Mouse (Mus musculus): ENCODE results near the gene Fam72a.

DNA sequence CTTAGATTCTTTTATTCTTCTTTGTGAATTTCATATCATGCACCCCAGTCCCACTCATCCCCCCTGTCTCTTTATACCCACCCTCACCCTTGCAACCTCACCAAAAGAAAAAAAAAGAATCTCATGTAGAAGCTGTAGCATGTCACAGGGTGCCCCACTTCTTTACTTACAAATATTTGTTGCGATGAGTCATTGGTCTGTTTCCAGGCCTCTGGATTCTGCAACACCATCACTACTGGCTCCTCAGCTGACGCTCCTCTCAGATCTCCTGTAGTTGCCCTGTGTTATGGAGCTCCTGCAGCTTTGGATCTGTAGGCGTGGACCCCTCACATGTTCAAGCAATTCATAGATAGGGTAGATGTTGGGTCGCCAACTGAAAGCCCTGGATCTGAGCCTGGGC lies 12.1 kb downstream of the Fam72a start:
- TF ChIP-seq SRF (IDR thresholded peaks at IDR 0.05; ENCODE audit: control insufficient read depth, insufficient read length, low read depth) (no peak), POLR2AphosphoS2 (IDR thresholded peaks at IDR 0.05; ENCODE audit: insufficient read length, low read depth) (no peak), USF1 (IDR thresholded peaks at IDR 0.05; ENCODE audit: low read depth) (no peak), E2F4 (IDR thresholded peaks at IDR 0.05; ENCODE audit: insufficient read depth) (no peak)

Measured in myocyte (in vitro differentiated cells).